Mouse (Mus musculus): ENCODE measurements around the gene Rec8.
A peak's percentile ranks its signal among the peaks of the same experiment; 100 is the strongest.

The Rec8 gene

GRCm38 (mm10) chr14:55617822-55618221 is at the start of gene Rec8:
TSS of gene Rec8 (plus strand) at chr14:55618037.
- DNase-seq (ENCODE audit: low read depth) = no peak

DNA sequence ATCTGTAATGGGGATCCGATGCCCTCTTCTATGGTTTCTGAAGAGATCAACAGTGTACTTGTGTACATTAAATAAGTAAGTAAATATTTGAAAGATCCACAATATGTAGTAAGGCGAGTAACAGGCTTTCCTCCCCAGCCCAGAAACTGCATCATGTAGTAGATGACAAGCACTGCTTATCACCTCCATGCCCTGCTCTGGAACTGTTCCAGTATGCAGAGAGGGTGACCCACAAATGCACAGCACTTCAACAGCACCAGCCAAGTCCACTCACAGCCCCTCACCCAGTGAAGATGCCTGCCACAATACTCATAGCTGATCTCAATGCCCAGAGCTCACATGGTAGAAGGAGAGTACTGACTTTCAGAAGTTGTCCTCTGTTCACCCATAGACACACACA is 47.2 kb upstream of the Rec8 start:
- DNase-seq (ENCODE audit: low read depth) = no peak

- DNase-seq (ENCODE audit: low read depth) = no peak
These were observed 46.1 kb upstream of the Rec8 start for GRCm38 (mm10) chr14:55571760-55572159.

- DNase-seq (ENCODE audit: low read depth) = no peak
These were observed 42.5 kb upstream of the Rec8 start, which contains the start of gene Fitm1 for GRCm38 (mm10) chr14:55575302-55575701. TSS of gene Fitm1 (plus strand) at chr14:55575617.

GRCm38 (mm10) chr14:55575711-55576110 is 42.1 kb upstream of the Rec8 start:
- DNase-seq (ENCODE audit: low read depth) = no peak

GRCm38 (mm10) chr14:55576376-55576775 is 41.5 kb upstream of the Rec8 start:
- DNase-seq (ENCODE audit: low read depth) = no peak

DNA sequence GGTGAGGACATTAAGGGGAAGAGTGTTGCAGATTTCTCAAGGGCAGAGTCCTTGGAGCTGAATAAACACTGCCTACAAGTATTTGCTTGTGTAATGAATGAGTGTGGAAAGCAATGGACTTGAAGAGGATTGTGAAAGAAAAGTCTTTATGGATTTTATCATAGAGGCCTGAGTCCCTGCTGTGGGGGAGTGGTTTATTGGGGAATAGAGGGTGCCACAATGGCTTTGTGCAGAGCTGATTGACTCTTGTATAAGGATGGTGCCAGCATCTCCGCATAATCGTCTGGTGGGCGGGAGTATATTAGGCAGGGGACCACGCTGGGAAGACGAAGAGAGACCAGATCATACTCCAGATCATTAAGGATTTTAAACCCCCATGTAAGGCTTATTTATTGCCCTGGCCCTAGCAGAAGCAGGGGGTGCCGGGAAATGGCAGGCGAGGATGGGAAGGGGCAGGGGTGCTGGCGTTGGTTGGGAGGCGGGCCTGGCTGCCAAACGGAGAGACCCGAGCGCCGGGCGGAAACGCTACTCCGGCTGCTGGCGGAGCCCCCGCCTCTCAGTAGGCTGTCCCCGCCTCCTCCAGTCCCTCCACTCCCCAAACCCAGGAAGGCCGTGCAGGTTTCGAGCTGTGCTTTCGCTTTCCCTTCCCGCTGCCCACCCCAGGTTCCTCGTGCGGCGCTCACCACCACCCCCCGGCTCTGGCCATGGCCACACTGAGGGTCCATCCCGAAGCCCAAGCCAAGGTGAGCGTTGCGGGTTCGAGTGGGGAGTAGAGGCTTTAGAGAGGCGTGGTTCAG is 39.8 kb upstream of the Rec8 start, which contains the start of gene Psme1:
Psme1 (plus strand) TSS at position 253 of the 797 bp plus-strand sequence.
- DNase-seq (ENCODE audit: low read depth) = no peak

DNA sequence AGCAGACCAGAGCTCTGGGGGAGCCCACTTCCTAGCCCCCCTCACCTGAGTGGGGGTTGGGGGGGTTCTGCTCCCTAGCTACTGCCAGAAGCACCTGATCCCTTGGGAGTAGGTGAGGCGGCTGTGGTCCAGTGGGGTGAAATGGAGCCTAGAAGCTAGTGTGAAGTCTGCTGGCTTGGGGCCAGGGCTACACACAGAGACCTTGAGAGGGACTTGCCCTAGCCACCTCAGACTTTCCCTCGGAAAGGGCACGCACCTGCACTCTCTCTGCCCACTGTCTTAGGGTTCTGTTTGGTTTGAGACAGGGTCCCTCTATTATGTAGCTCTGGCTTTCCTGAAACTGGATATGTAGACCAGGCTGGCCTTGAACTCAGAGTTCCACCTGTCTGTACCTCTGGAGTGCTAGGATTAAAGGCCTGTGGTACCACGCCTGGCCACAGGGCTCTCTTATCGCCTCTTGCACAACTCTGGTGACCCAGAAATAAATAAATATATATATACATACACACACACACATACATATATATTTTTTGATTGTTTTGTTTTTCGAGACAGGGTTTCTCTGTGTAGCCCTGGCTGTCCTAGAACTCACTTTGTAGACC is 39.1 kb upstream of the Rec8 start:
- DNase-seq (ENCODE audit: low read depth) = no peak

- no peak for DNase-seq (ENCODE audit: low read depth)
These were observed 38.0 kb upstream of the Rec8 start for GRCm38 (mm10) chr14:55579511-55580496.

DNA sequence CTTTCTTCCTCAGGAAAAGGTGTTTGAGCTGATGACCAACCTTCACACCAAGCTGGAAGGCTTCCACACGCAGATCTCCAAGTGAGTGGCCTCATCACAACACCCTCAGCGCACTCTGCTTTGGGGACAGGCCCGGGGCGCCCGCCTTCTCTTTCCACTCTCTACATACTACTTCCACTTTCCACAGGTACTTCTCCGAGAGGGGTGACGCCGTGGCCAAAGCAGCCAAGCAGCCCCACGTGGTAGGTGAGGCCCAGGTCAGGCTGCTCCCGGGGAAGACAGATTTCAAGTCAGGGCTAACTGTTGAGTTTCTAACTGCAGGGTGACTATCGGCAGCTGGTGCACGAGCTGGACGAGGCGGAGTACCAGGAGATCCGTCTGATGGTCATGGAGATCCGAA is 37.1 kb upstream of the Rec8 start:
- DNase-seq (ENCODE audit: low read depth) = no peak

GRCm38 (mm10) chr14:55581981-55582681 is 35.7 kb upstream of the Rec8 start:
- no peak for DNase-seq (ENCODE audit: low read depth)

DNA sequence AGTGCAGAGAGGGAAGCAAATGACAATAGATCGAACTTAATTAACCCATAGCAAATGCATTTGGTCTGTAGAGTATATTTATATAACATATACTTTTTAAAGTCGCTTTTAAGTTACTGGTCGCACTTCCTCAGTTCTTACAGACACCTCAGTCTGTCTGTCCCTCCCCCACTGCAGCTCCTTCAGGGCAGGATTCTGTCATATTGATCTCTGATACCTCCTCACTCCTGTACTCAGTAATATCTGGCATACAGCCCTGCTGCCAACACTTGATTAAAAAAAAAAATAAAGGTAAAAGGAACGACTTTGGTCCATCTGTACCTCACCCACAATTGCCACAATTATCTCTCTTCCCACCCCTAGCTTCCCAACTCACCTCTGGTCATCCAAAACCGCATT is 33.5 kb upstream of the Rec8 start:
- no peak for DNase-seq (ENCODE audit: low read depth)

DNA sequence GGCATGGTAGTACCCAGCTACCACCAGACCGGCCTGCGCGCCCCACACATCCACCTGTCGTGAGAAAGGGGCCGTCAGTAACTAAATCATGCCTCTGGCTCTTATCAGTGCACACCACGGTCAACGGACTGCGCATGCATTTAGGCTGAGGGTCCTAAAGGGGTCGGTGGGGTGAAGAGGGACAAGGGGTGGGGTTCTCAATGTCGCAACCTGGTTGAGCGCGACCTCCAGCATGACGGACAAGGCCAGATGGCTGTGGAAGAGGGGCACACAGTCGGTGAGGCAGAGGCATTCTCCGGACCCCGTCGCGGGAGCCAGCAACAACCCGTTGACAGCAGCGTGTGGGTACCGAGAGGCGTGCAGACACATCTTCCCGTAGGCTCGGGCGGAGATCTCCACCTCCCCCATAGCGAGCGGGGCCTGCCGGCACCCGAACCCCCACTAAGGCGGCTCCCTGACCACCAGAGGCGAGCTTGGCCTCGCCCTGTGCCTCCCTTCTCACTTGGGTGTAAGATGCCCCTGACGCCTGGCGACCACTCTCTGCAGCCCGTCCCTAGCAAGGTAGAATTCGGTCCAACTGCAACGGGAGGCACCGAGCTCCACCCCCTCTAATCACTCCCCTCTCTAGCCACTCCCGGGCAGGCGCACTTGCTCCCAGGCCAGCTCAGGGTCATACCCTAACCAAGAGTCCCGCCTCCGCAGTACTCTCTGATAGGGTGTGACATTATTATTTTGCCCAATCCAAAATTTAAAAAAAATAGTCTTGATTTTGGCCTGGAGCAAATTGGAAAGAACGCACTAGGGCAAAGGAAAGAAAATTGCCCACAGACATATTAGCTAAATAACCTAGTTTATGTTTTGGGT is 32.9 kb upstream of the Rec8 start, which contains the start of gene Emc9:
Emc9 (minus strand) TSS at position 601 of the 864 bp plus-strand sequence.
- peak; percentile 68 for DNase-seq (ENCODE audit: low read depth)

GRCm38 (mm10) chr14:55585566-55585960 is 32.3 kb upstream of the Rec8 start:
- DNase-seq (ENCODE audit: low read depth) = no peak

DNA sequence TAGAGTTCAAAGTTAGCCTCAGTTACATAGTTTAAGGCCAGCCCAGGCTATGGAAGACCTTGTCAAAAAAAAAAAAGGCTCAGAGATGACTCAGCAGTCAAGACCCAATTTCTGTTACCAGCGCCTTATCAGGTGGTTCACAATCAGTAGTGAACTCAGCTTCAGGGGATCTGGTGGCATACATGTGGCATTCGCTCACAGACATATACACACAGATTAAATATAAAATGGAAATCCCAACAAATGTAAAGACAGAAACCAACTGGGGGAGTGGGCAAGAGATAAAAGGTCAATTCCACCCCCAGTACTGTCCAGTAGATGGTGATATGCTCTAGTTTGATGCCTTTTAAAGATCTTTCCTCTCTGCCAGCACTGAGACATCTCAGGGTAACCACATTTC is 31.7 kb upstream of the Rec8 start:
- no peak for DNase-seq (ENCODE audit: low read depth)

DNA sequence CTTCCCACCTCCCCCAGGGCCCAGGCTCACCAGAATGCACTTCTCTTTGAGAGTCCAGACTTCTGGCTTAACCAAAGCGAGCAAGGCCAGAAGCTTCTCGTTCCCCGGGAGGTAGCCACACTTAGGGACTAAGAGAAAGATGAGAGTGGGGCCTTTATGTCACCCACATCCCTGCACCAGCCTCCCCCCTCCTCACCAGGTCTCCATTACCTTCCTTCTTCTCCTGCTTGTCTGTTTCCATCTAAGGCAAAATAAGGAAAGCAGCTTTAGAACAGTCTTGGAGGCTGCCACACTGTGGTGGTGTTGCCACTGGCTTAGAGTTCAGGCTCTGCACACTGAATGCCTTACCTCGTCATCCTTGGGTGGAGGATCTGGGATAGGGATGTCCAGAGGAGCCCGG is 28.6 kb upstream of the Rec8 start:
- DNase-seq (ENCODE audit: low read depth) = no peak

GRCm38 (mm10) chr14:55589771-55590448 is 27.9 kb upstream of the Rec8 start:
- no peak for DNase-seq (ENCODE audit: low read depth)

DNA sequence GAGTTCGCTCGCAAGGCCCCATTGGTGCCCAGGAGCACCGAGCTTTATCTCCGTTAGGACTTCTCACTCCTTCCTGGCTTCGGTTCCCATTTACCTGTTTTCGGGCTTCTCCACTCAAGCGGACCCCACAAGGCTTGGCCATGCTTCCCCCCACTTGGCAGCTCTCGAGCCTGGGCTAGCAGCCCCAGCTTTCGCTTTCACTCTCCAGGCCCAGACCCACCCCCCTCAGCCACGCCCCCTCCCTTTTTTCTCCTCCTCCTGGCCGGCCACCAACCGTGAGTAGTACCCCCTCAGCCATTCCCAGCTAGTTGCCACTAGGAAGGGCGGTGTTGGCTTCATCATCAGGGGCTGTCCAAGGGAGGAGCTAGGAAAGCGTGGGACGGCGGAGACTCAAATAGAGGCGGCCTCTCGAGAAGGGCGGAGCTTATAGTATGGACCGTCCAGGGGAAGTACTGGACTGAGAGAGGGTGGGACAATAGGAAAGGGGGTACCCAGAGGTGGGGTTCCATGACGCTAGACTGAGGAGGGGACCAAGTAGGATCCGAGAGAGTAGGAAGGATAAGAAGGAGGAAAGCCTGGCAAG is 27.0 kb upstream of the Rec8 start, which contains the start of gene Psme2:
Psme2 (minus strand) TSS at position 366 of the 583 bp plus-strand sequence.
- DNase-seq (ENCODE audit: low read depth) = peak; percentile 96

GRCm38 (mm10) chr14:55591331-55591891 is 26.4 kb upstream of the Rec8 start, which contains the start of gene Rnf31:
TSS of gene Rnf31 (plus strand) at chr14:55591708.
- peak; percentile 95 for DNase-seq (ENCODE audit: low read depth)

Data from c-Kit-positive CD71-negative TER-119-negative erythroid progenitor cells, embryonic 14.5 days (primary cell).